Mouse (Mus musculus): ENCODE measurements around the gene Mapkapk5.

- TF ChIP-seq CHD2 (IDR thresholded peaks at IDR 0.05; ENCODE audit: low read length) = no peak
- no peak for TF ChIP-seq CTCF (IDR thresholded peaks at IDR 0.05 in 2 of 3, conservative IDR thresholded peaks at IDR 0.05 in 1 of 3; ENCODE audit: control insufficient read depth in 1 of 3, insufficient read depth in 1 of 3, low read depth in 2 of 3, low read length in 3 of 3, poor library complexity in 1 of 3, severe bottlenecking in 1 of 3)
- TF ChIP-seq POLR2A (IDR thresholded peaks at IDR 0.05; ENCODE audit: control insufficient read depth in 1 of 2, insufficient read depth in 1 of 2, low read depth in 1 of 2, low read length in 2 of 2, poor library complexity in 1 of 2) = no peak
Measured at GRCm38 (mm10) chr5:121592816-121593407, 47.2 kb upstream of the Mapkapk5 start.
